Mouse (Mus musculus): Measurements from ENCODE around the gene Ap2b1.

DNA sequence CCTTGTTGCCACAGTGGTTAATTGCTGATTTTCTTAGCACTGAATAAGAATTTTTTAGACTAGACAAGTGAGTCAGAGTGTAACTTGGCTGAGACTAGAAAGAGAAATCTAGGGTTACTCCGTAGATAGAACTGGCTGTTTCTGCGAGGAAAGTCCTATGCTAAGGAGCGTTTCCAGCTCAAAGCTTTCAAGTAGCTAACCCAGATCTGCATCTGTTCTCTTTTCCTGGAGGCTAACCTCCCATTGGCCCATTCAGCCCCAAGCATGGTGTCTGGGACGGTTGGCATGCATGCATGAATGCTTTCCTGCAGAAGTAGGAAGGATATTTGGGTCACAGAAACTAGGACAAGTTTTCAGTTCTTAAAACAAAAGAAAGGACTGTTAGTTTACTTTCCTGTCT lies 72.4 kb downstream of the Ap2b1 start:
- no peak for TF ChIP-seq POLR2A (IDR thresholded peaks at IDR 0.05; ENCODE audit: control insufficient read depth, extremely low read depth, insufficient read depth, low read length, poor library complexity)
- no peak for TF ChIP-seq CTCF (IDR thresholded peaks at IDR 0.05; ENCODE audit: borderline replicate concordance, control insufficient read depth, extremely low read depth, insufficient read depth, low read length, poor library complexity)

All from thymus, adult 2 months (tissue).